Mouse (Mus musculus) liver, embryonic 13.5 days (tissue): ENCODE data around the gene Cdk6. TPM values are rescaled to one million over a fixed set of nuclear protein-coding genes. Genes with fewer than 3 reads are reported as not detected.

Experiments
- ATAC-seq: fragments of 200-750 bp; cut with Nextera tagmentation; 2 replicates; pipeline ENCODE4 v1.8.0; 2017; ENCODE audit warnings: low read depth, mild to moderate bottlenecking, moderate number of reproducible peaks, moderate library complexity
- DNase-seq: peaks from one replicate; pipeline ENCODE4 v3.0.0; 2022
- H3K27ac ChIP-seq: fragments of 300-500 bp; sonication (generic); 2 replicates; pipeline ENCODE4 v1.5.1; 2015; ENCODE audit warnings: moderate library complexity, mild to moderate bottlenecking, inconsistent platforms
- H3K27me3 ChIP-seq: fragments of 300-500 bp; sonication (generic); 2 replicates; pipeline ENCODE4 v1.6.1; 2015; ENCODE audit warnings: mild to moderate bottlenecking, inconsistent platforms
- H3K36me3 ChIP-seq: fragments of 300-500 bp; sonication (generic); 2 replicates; pipeline ENCODE4 v1.6.1; 2015; ENCODE audit warnings: mild to moderate bottlenecking, inconsistent platforms
- H3K4me1 ChIP-seq: fragments of 300-500 bp; sonication (generic); replicated peaks from 2 replicates; pipeline ENCODE4 v1.6.1; 2015; ENCODE audit warnings: inconsistent platforms
- H3K4me2 ChIP-seq: fragments of 300-500 bp; sonication (generic); 2 replicates; pipeline ENCODE4 v1.6.1; 2015; ENCODE audit warnings: inconsistent platforms, mild to moderate bottlenecking, moderate library complexity
- H3K4me3 ChIP-seq: fragments of 300-500 bp; sonication (generic); replicated peaks from 2 replicates; pipeline ENCODE4 v1.5.1; 2015; ENCODE audit warnings: mild to moderate bottlenecking, inconsistent platforms
- H3K9ac ChIP-seq: fragments of 300-500 bp; sonication (generic); 2 replicates; pipeline ENCODE4 v1.6.1; 2015; ENCODE audit warnings: mild to moderate bottlenecking, inconsistent platforms
- H3K9me3 ChIP-seq: fragments of 300-500 bp; sonication (generic); replicated peaks from 2 replicates; pipeline ENCODE4 v1.6.1; 2016; ENCODE audit warnings: inconsistent platforms
- WGBS: fragments of 180-500 bp; shearing (Covaris S2); methylation state at CpG from one replicate; pipeline ENCODE4 v1.1.7; 2015; ENCODE audit not compliant: insufficient replicate concordance; 5-methylcytosine and 5-hydroxymethylcytosine counted together
- polyA plus RNA-seq: library from polyadenylated mRNA; unstranded; fragments of >200 nt; fragmentation: Nextera tagmentation; extraction: Ambion mirVana; gene quantifications from 2 replicates; pipeline ENCODE4 v1.2.1, GENCODE M21; 2015

Cdk6 gene
- polyA plus RNA-seq, 1 experiment from 2014 or later = 26.0 TPM

- Histone ChIP-seq H3K4me3 (no peak overlapping the region), H3K4me1 (peaks cover 52% of the 10 kb centered on the region), H3K9me3 (no peaks in the 10 kb centered on the region), H3K27ac (no peak overlapping the region), H3K9ac (no peak overlapping the region), H3K27me3 (no peaks in the 10 kb centered on the region), H3K36me3 (0 out of 2 replicates have a peak, but pooled peaks cover 3% of the 10 kb centered on the region), H3K4me2 (no peak overlapping the region)
- no peak for DNase-seq
- WGBS = 50% methylated on average over 8 of the region's 8 CpGs
- no peak for ATAC-seq
These were observed 40.5 kb downstream of the Cdk6 start for GRCm38 (mm10) chr5:3381795-3382194.

- no peak for DNase-seq
- no peak for ATAC-seq
- no peak overlapping the region for H3K27ac ChIP-seq
- WGBS = 62% methylated on average over 13 of the region's 13 CpGs
- peaks cover 54% of the 10 kb centered on the region for H3K4me1 ChIP-seq
- H3K4me2 ChIP-seq = no peak overlapping the region
- H3K27me3 ChIP-seq = no peaks in the 10 kb centered on the region
- H3K36me3 ChIP-seq = 0 out of 2 replicates have a peak, but pooled peaks cover 3% of the 10 kb centered on the region
- H3K9ac ChIP-seq = no peak overlapping the region
- H3K9me3 ChIP-seq = no peaks in the 10 kb centered on the region
- H3K4me3 ChIP-seq = no peak overlapping the region
These were observed 41.2 kb downstream of the Cdk6 start for GRCm38 (mm10) chr5:3382343-3383040.

- no peak overlapping the region for H3K9ac ChIP-seq
- H3K4me2 ChIP-seq = no peak overlapping the region
- H3K9me3 ChIP-seq = no peaks in the 10 kb centered on the region
- H3K27ac ChIP-seq = no peak overlapping the region
- no peak for DNase-seq
- no peaks in the 10 kb centered on the region for H3K27me3 ChIP-seq
- no peak overlapping the region for H3K4me3 ChIP-seq
- WGBS = 68% methylated on average over 3 of the region's 3 CpGs
- no peak for ATAC-seq
- H3K4me1 ChIP-seq = peaks cover 54% of the 10 kb centered on the region
- 0 out of 2 replicates have a peak, but pooled peaks cover 3% of the 10 kb centered on the region for H3K36me3 ChIP-seq
These were observed 42.3 kb downstream of the Cdk6 start for GRCm38 (mm10) chr5:3383547-3383946.

- no peaks in the 10 kb centered on the region for H3K9me3 ChIP-seq
- no peak overlapping the region for H3K27ac ChIP-seq
- WGBS = 63% methylated on average over 1 of the region's 1 CpGs
- no peak overlapping the region for H3K4me3 ChIP-seq
- H3K9ac ChIP-seq = no peak overlapping the region
- no peak overlapping the region for H3K4me2 ChIP-seq
- H3K4me1 ChIP-seq = peaks cover 46% of the 10 kb centered on the region
- DNase-seq (no peak), ATAC-seq (peak; percentile 63)
- no peaks in the 10 kb centered on the region for H3K27me3 ChIP-seq
- H3K36me3 ChIP-seq = 0 out of 2 replicates have a peak, but pooled peaks cover 3% of the 10 kb centered on the region
These were observed 43.8 kb downstream of the Cdk6 start for GRCm38 (mm10) chr5:3385078-3385477.

GRCm38 (mm10) chr5:3386021-3386730, 44.9 kb downstream of the Cdk6 start:
- H3K36me3 ChIP-seq = 0 out of 2 replicates have a peak, but pooled peaks cover 3% of the 10 kb centered on the region
- no peak overlapping the region for H3K4me2 ChIP-seq
- ATAC-seq (no peak), DNase-seq (no peak)
- H3K9me3 ChIP-seq = no peaks in the 10 kb centered on the region
- no peak overlapping the region for H3K4me3 ChIP-seq
- 62% methylated on average over 7 of the region's 7 CpGs for WGBS
- no peak overlapping the region for H3K27ac ChIP-seq
- peaks cover 42% of the 10 kb centered on the region for H3K4me1 ChIP-seq
- H3K9ac ChIP-seq = no peak overlapping the region
- H3K27me3 ChIP-seq = no peaks in the 10 kb centered on the region

- Histone ChIP-seq H3K36me3 (0 out of 2 replicates have a peak, but pooled peaks cover 3% of the 10 kb centered on the region), H3K27me3 (no peaks in the 10 kb centered on the region), H3K4me3 (no peak overlapping the region), H3K4me2 (no peak overlapping the region), H3K9me3 (no peaks in the 10 kb centered on the region), H3K9ac (no peak overlapping the region), H3K4me1 (peaks cover 37% of the 10 kb centered on the region), H3K27ac (no peak overlapping the region)
- 52% methylated on average over 4 of the region's 4 CpGs for WGBS
- no peak for ATAC-seq
- no peak for DNase-seq
These were observed 45.4 kb downstream of the Cdk6 start for GRCm38 (mm10) chr5:3386731-3387087.

- Histone ChIP-seq H3K9ac (no peak overlapping the region), H3K27me3 (no peaks in the 10 kb centered on the region), H3K9me3 (no peaks in the 10 kb centered on the region), H3K4me1 (peaks cover 33% of the 10 kb centered on the region), H3K4me3 (no peak overlapping the region), H3K27ac (no peak overlapping the region), H3K36me3 (0 out of 2 replicates have a peak, but pooled peaks cover 3% of the 10 kb centered on the region), H3K4me2 (no peak overlapping the region)
- ATAC-seq (0 out of 2 replicates have a peak, but pooled peaks have one; percentile 44), DNase-seq (no peak)
- WGBS = 54% methylated on average over 5 of the region's 5 CpGs
These were observed 45.9 kb downstream of the Cdk6 start for GRCm38 (mm10) chr5:3387138-3387537.

GRCm38 (mm10) chr5:3392856-3393255, 51.6 kb downstream of the Cdk6 start:
- DNase-seq (no peak), ATAC-seq (no peak)
- 64% methylated on average over 3 of the region's 3 CpGs for WGBS
- Histone ChIP-seq H3K9me3 (no peaks in the 10 kb centered on the region), H3K9ac (no peak overlapping the region), H3K36me3 (peaks cover 10% of the 10 kb centered on the region; the same call in 1 of the 2 replicates), H3K4me1 (0 out of 2 replicates have a peak, but pooled peaks cover 3% of the 10 kb centered on the region), H3K4me3 (no peak overlapping the region), H3K27ac (no peak overlapping the region), H3K27me3 (no peaks in the 10 kb centered on the region), H3K4me2 (no peak overlapping the region)

- Histone ChIP-seq H3K4me3 (no peak overlapping the region), H3K4me2 (no peak overlapping the region), H3K27ac (no peak overlapping the region), H3K36me3 (peaks cover 11% of the 10 kb centered on the region; the same call in 1 of the 2 replicates), H3K9me3 (no peaks in the 10 kb centered on the region), H3K27me3 (no peaks in the 10 kb centered on the region), H3K4me1 (0 out of 2 replicates have a peak, but pooled peaks cover 3% of the 10 kb centered on the region), H3K9ac (no peak overlapping the region)
- 81% methylated on average over 7 of the region's 7 CpGs for WGBS
- DNase-seq (no peak), ATAC-seq (no peak)
These were observed 52.9 kb downstream of the Cdk6 start for GRCm38 (mm10) chr5:3394145-3394544.

GRCm38 (mm10) chr5:3395020-3395419, 53.7 kb downstream of the Cdk6 start:
- Histone ChIP-seq H3K27me3 (no peaks in the 10 kb centered on the region), H3K4me1 (0 out of 2 replicates have a peak, but pooled peaks cover 3% of the 10 kb centered on the region), H3K4me2 (no peak overlapping the region), H3K9me3 (no peaks in the 10 kb centered on the region), H3K4me3 (no peak overlapping the region), H3K36me3 (peaks cover 11% of the 10 kb centered on the region; the same call in 1 of the 2 replicates), H3K27ac (no peak overlapping the region), H3K9ac (no peak overlapping the region)
- 70% methylated on average over 6 of the region's 6 CpGs for WGBS
- DNase-seq = no peak
- peak; percentile 34; the same call in 1 of the 2 replicates for ATAC-seq

GRCm38 (mm10) chr5:3396214-3396613, 54.9 kb downstream of the Cdk6 start:
- 80% methylated on average over 6 of the region's 6 CpGs for WGBS
- Histone ChIP-seq H3K4me2 (no peak overlapping the region), H3K9ac (no peak overlapping the region), H3K27ac (no peak overlapping the region), H3K36me3 (peaks cover 11% of the 10 kb centered on the region; the same call in 1 of the 2 replicates), H3K9me3 (no peaks in the 10 kb centered on the region), H3K4me1 (0 out of 2 replicates have a peak, but pooled peaks cover 3% of the 10 kb centered on the region), H3K4me3 (no peak overlapping the region), H3K27me3 (no peaks in the 10 kb centered on the region)
- no peak for ATAC-seq
- no peak for DNase-seq
